ENCODE assay signal across 17 mouse cellular contexts in genomic region chr3:118459636-118460035, GRCm38 (mm10).
DNase-seq lines count a peak whose midpoint lies in the region; ATAC-seq lines count a peak whose summit lies in the region.
"Had no signal": no experiment of that assay in that cellular context is flagged by ENCODE, and none has a peak within 500 bp of the region (broad histone marks: within the 10 kb centered on the region; RNA-seq: fewer than 3 reads in every experiment).

No protein-coding gene starts in this region.

- H3K9me3 ChIP-seq in forebrain, embryonic 16.5 days (ENCODE audit: control insufficient read depth, low read length) = no peaks in the 10 kb centered on the region
- no peaks in the 10 kb centered on the region for H3K9me3 ChIP-seq in forebrain, embryonic 15.5 days
- H3K9me3 ChIP-seq: embryonic facial prominence, embryonic 10.5 days; heart, embryonic 12.5 days; hindbrain, embryonic 10.5 days had no signal

- 0 out of 2 replicates have a peak, but pooled peaks have one; percentile 23 for ATAC-seq in forebrain, embryonic 16.5 days
- no peak for ATAC-seq in forebrain, embryonic 15.5 days (replicated peaks)

- no peaks in the 10 kb centered on the region for H3K36me3 ChIP-seq in forebrain, embryonic 16.5 days (ENCODE audit: control insufficient read depth, insufficient read depth)
- no peaks in the 10 kb centered on the region for H3K36me3 ChIP-seq in forebrain, embryonic 15.5 days
- H3K36me3 ChIP-seq: embryonic facial prominence, embryonic 10.5 days; heart, embryonic 12.5 days; hindbrain, embryonic 10.5 days had no signal

- H3K4me2 ChIP-seq in forebrain, embryonic 16.5 days (ENCODE audit: low read length) = no peak overlapping the region
- no peak overlapping the region for H3K4me2 ChIP-seq in forebrain, embryonic 15.5 days (replicated peaks)
- H3K4me2 ChIP-seq: heart, embryonic 12.5 days; hindbrain, embryonic 14.5 days had no signal

- 70% methylated on average over 2 of the region's 2 CpGs for WGBS in forebrain, embryonic 16.5 days
- WGBS in forebrain, embryonic 15.5 days = 74% methylated on average over 2 of the region's 2 CpGs

- no peaks in the 10 kb centered on the region for H3K27me3 ChIP-seq in forebrain, embryonic 16.5 days (replicated peaks; ENCODE audit: control insufficient read depth, insufficient read depth, low read length)
- no peaks in the 10 kb centered on the region for H3K27me3 ChIP-seq in forebrain, embryonic 15.5 days
- H3K27me3 ChIP-seq: heart, embryonic 12.5 days had no signal

- peak; percentile 52 to 80 for DNase-seq in layer of hippocampus, adult 18-20 months (ENCODE audit: low spot score in 2 of 2)
- DNase-seq in layer of hippocampus, adult 9-10 months (ENCODE audit: low spot score) = no peak
- peak; percentile 66 to 67 for DNase-seq in layer of hippocampus, adult 8-10 months (ENCODE audit: low spot score in 2 of 2)
- DNase-seq in telencephalon, adult 2 months (ENCODE audit: low read depth, low spot score) = peak; percentile 53
- DNase-seq in thymus, postnatal 14 days = no peak
- DNase-seq in thymus, adult 18-20 months = no peak
- DNase-seq: adrenal gland, postnatal 10 days; cerebellum, adult 2 months; cerebellum, postnatal 10 days; gastrocnemius, adult 2 months; gastrocnemius, postnatal 25 days had no signal

- 0 out of 2 replicates have a peak, but pooled peaks cover 5% of the 10 kb centered on the region for H3K4me1 ChIP-seq in forebrain, embryonic 16.5 days (replicated peaks; ENCODE audit: control insufficient read depth, insufficient read depth, low read length)
- H3K4me1 ChIP-seq in forebrain, embryonic 15.5 days = no peaks in the 10 kb centered on the region
- H3K4me1 ChIP-seq: embryonic facial prominence, embryonic 10.5 days; heart, embryonic 12.5 days; hindbrain, embryonic 10.5 days had no signal

- no peak overlapping the region for H3K27ac ChIP-seq in forebrain, embryonic 16.5 days (ENCODE audit: low read length)
- no peak overlapping the region for H3K27ac ChIP-seq in forebrain, embryonic 15.5 days (replicated peaks)
- H3K27ac ChIP-seq: embryonic facial prominence, embryonic 10.5 days; gastrocnemius, adult 2 months; hindbrain, embryonic 10.5 days; hindbrain, embryonic 14.5 days had no signal

- H3K4me3 ChIP-seq in forebrain, embryonic 16.5 days (replicated peaks; ENCODE audit: low read length) = no peak overlapping the region
- no peak overlapping the region for H3K4me3 ChIP-seq in forebrain, embryonic 15.5 days
- H3K4me3 ChIP-seq: embryonic facial prominence, embryonic 10.5 days; gastrocnemius, adult 2 months; heart, embryonic 12.5 days; hindbrain, embryonic 10.5 days had no signal

- H3K9ac ChIP-seq in forebrain, embryonic 16.5 days (replicated peaks; ENCODE audit: low read depth, low read length) = no peak overlapping the region
- no peak overlapping the region for H3K9ac ChIP-seq in forebrain, embryonic 15.5 days (replicated peaks)
- H3K9ac ChIP-seq: heart, embryonic 12.5 days; hindbrain, embryonic 14.5 days had no signal

Comparison
In these comparisons a context has a peak if more than half of its experiments do, and no peak if none do; other contexts are left out.
1. DNase-seq: peak in layer of hippocampus, adult 18-20 months (2 of 2), layer of hippocampus, adult 8-10 months (2 of 2) and telencephalon, adult 2 months (single experiment); none in layer of hippocampus, adult 9-10 months (single experiment), thymus, postnatal 14 days (single experiment) and thymus, adult 18-20 months (0 of 2).